Mouse (Mus musculus) stomach, postnatal 0 days (tissue): ENCODE data around the gene Fbln1.

Experiments used
- CTCF ChIP-seq: IDR thresholded peaks from 2 replicates; pipeline ENCODE4 v1.5.1; 2016; ENCODE audit warnings: antibody characterized with exemption, low read depth, mild to moderate bottlenecking, moderate library complexity
- EP300 ChIP-seq: optimal IDR thresholded peaks from 2 replicates; pipeline ENCODE3; 2016; ENCODE audit warnings: antibody characterized with exemption

DNA sequence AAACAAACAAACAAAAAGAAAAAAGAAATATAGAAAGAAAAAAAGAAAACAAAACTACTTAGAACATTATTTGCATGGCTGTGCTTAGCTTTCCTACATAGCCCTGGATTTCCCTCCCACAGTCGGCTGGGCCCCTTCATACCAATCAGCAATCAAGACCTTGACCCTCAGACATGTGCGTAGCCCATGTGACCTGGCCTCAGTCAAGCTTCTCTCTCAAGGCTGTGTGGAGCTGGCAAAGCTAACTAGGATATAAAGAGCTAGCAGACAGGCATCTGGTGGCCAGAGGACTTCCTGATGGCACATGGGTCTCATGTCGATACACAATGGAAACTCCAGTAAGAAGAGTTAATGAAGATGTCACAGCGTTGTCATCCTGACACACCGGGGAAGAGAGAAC lies 123.3 kb downstream of the Fbln1 start:
- TF ChIP-seq CTCF = no peak
- TF ChIP-seq EP300 = no peak
